Mouse (Mus musculus) left cerebral cortex, adult 11 months (tissue): ENCODE measurements around the gene Chchd5.
A peak's percentile ranks its signal among the peaks of the same experiment; 100 is the strongest.

Experiments used
- DNase-seq: peaks from one replicate; pipeline ENCODE4 v3.0.0; 2022; ENCODE audit warnings: low spot score

The Chchd5 gene

DNA sequence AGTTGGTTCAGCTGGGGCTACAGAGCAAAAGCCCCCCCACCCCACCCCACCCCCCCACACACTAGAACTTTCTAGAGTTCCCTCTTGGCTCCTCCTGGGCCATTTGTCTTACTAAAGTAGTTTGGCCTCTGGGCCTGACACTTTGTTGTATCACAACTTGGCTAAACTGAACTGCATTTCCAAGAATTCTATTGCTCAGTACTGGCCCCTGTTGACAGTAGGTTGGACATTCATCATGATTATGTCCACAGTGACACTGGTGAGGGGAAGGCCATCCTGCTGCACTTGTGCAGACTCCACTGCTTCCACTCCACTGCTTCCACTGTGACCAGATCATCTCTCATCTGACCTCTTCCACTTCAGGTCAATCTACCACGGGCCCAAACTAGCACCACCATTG lies 23.3 kb downstream of the Chchd5 start:
- no peak for DNase-seq

DNA sequence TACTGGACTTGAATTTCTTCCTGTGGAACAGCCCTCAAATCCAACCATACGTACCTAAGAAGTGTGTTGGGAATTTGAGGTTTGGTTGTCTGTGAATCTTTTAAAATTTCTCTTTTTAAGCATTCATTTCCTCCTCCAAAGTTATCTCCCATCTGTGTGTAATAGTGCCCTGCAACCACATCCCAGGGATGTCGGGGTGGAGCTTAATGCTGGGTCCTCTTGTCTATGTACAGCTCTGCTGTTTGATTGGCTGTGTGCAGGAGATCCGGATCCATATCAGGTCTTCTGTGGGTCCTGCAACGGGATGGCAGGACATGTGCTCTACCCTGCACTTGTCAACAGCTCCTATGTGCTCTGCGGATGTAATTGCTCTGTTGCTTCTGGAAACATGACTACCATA lies 35.3 kb downstream of the Chchd5 start:
- DNase-seq = no peak

DNA sequence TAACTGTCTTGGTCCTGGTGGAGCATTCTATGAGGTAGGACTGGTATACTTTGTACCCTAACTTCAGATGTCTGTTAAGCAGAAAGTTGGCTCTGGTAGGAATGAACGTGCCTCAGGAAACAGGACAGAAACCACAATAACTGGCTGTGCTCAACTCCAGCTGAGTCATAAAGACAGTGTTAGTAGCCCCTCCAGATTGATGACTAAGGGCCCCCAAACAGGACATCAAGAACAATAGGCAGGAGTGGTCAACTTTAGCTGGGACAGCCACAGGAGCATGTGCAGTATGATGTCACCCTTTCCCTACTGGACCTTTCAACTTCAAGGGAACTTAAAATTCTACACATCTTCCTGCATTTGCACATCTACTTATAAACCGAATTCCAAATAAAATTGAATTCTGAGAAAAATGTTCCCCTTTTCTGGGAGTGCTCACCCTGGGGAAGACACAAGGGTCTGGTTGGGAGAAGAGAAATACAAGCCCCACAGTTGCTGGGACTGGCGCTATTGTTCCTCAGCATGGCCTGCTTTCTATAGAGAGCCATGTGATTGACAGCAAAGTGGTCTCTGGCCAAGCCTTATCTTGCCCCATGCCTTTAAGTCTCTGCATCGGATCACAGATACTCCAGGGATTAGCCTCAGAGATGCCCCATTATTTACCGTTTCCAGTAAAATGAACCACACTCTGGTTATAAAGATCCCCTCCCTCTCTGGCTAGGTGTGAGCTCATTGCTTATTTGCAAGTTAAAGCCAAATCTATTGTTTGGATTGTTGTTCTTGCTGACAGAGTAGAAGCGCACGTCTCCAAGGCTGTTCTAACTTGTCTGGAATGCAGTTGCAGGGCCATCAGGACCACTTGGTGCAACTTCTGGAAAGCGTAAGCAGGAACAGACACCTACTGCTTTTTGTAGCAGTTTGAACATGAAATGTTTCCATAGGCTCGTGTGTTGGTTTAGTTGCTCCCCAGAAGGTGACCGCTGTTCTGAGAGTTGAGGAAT lies 37.3 kb downstream of the Chchd5 start:
- no peak for DNase-seq

DNA sequence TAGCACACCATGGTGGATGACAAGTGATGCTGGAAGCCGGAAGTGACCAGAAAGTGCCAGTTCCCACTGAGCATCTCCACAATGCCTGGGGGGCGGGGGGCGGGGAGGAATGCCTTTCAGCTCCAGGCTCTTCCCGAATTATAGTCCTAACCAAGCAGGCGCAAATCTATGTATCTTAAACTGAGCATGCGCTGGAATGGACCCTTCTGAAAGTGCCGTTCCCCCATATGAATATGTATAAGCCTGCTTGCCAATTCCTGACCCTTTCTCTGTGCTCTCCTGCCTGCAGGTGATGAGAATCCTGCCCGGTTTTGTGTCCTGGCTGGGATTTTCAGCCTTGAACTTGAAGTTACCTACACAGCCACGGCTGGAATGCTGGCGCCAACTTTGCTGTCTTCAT lies 43.9 kb downstream of the Chchd5 start:
- DNase-seq = no peak

DNA sequence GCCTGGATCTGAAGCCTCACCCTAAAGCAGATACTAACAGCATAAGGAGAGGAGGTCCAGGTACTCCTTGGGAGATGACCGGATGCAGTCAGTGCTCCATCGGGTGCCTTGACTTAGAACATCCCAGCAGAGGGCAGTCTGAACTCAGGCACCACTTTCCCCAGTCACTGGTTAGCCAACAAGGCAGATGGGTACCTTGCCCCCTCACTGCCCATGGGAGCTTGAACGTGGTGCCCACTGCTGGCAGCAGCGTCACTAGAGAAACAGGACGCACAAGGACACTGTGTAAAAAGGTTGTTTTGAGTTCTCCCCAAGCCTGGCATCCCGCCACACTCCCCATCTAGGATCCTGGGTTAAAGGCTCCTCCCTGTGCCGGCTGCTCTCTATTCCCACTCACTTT lies 45.0 kb downstream of the Chchd5 start:
- peak; percentile 38 for DNase-seq

DNA sequence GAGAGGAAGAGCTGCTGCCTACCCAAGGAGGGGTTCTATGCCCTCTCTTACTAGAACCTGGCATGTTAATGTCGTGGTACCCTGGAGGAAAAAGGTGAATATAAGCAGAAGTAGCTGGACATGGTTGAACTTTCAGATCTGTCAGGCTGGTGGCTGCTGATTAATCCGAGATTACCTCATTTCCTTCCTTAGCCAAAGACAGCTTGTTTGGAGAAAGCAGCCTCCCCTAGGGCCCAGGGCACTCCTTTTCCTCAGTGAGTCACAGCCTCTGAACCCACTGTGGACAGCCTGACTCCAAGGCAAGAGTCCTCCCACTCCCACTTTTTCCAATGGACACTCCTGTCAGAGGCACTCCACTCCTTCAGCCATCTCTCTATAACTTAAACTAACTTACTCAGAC lies 46.1 kb downstream of the Chchd5 start:
- DNase-seq = no peak

DNA sequence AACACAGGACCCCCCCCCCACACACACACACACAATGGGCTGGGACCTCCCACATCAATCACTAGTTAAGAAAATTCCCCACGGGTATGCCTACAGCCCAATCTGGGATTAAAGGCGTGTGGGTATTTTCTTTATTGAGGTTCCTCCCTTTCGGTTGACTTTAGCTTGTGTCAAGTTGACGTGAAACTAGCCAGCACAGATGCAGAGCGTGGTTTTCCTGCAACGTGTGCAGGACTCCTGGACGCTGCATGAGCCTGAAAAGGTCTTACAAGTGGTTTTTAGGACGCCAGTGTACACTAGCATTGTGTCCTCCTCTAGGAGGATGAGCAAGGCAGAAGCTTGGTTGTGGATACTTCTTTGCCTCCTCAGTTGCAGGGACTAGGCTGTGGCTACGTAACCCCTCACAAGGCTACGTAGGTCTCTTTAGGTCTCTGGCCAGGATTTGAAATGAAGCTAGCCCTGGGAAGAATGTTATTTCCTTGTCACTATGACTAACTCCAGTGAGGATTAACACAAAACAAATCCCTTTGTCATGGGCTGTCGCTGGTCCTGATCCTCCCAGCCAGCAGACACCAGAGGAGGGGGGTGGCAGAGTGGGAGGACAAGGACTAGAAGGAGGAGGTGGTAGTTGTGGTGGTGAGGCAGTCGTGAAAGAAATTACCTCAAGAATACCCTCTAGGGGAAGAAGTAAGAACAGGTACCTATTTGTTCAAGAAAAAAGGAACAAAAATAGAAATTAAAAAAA lies 47.3 kb downstream of the Chchd5 start:
- DNase-seq = no peak

DNA sequence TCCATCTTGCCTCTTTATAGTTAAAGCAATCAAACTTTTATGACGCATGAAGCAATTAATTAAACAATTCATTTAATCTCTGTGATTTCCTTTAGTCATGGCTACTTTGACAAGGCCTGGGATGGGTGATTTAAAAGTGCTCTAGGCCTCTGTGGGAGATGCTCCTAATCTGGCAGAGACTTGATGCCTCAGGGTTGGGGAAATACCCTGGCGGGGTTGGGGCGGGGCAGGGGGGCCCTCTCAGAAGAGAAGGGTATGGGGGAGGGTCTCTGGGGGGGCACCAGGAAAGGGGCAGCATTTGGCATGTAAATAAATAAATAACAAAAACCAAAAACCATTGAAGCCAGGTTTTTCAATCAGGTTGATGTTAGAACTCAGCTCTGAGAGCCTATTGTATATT lies 48.2 kb downstream of the Chchd5 start:
- DNase-seq = no peak

DNA sequence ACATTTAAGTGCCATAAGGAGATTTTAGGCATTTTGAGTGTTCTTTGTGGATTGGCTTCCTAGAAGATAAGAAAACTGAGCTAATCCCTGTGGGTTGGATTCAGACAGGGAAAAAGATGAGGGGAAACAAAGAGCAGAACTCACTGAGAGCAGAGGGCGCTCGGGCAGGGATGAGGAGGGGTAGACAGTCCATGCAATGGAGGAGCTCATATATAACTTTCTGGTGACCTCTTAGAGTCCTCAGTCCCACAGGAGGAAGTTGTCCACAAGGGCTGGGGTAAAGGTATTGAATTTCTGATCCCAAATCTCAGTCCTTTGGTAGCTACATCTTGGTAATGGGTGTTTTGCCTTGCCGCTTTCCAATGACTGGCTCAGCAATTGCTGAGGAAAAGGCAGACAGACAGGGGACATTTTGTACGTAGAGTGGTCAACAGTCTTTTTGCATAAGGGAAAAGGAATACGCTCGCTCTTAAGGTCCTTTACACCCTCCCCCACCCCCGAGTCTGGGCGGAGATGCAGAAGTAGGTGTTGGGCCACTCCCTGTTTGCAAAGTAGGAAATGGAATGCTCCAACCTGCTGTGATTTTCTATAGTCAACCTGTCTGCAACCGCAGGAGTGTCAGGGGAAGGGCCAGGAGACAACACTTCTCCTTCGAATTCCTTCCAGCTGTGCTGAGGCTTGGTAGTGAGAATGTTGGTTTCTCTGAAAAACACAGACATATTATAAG lies 48.8 kb downstream of the Chchd5 start:
- DNase-seq = no peak

DNA sequence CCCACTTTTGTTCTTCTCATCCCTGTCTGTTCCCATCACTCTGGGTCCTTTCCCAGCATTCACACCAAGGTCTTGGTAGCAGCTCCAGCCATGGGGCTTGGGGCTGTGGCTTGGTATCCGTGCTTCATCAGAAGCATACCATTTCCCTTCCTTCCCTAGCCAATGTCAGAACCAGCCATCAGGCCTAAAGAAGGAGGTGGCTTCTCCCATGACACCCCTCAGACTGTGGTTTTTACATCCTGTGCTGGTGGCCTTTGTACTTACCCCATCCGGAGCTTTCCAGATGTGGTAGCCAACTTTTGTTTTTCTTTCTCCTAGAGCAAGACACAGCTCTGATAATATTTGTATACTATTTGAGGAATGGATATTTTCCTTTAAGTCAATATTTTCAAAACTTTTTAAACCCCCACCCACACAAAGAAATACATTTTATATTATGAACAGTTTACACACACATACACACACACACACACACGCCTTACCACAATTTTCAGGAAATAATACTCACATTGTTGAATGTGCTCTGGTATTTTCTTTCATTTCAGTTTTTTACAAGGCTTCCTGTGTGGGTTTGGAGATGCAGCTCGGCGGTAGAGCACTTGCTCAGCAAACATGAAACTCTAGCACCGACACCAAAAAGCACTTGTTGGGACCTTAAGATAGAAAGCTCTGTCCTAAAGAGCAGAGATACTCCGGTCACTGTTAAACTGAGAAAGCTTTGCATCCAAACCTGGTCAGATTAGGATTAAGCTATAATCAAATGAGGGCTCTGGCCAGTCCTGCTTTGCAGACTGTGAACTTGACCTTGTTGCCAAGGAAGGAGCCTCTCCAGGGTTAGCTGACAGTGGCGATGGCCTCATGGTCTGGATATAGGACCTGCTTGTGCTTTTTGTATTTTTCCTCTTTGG lies 50.7 kb downstream of the Chchd5 start:
- DNase-seq = no peak

DNA sequence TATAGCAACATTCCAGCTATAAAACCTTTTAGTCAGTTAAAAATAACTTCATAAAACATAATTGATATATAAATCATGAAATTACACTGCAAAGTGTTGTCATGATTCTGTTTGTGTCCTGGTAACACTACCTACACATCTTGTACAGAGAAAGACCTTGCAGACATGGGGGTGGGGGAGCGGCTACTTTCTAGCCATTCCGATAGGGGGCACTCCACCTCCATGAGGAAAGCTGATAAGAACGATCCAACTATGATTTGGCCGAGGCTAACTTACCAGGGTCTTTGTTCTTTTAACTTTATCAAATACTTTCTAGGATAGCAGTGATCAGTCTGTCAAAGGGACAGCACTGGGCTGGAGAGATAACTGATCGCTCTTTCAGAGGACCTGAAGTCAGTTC lies 52.0 kb downstream of the Chchd5 start:
- no peak for DNase-seq

DNA sequence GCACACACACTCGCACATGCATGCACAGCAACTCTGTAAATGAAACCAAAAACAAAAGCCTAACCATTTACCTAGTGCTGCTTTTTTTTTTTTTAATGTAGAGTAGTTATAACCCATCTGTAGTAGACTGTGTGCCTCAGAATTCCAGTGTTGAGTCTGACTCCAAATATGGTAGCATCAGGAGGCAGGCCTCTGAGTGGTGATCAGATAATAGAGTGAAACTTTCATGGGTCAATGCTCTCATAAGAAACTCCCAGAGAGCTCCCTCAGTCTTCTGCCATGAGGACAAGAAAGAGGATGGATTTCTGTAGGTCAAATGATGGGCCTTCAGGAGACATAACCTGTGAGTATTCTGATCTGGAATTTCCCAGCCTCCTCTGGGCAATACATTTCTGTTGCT lies 52.9 kb downstream of the Chchd5 start:
- DNase-seq = no peak

DNA sequence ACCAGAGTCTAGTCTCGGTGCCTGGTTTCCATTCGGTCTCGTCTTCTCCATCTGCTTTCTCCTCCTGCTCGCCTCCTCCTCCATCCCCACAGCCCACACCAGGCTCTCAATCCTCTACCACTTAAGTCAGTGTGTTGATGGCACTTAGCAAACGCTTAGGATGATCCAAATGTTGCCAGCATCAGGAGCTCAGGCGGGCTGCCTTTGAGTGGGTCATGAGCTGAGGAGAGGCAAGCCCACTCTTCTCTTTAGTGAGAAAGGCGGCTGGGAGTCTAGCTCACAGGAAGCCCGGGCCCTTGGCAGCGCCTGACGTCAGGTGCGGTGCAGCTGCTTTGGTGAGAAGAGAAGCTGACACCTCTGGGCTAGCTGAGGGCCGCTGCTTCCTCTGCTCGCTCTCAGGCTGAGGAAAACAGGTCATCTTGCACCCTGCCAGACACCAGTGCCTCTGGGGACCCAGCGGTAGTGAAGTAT lies 54.1 kb downstream of the Chchd5 start:
- DNase-seq = no peak
